32 mouse cellular contexts compared by ENCODE assay signal in the genomic region with DNA sequence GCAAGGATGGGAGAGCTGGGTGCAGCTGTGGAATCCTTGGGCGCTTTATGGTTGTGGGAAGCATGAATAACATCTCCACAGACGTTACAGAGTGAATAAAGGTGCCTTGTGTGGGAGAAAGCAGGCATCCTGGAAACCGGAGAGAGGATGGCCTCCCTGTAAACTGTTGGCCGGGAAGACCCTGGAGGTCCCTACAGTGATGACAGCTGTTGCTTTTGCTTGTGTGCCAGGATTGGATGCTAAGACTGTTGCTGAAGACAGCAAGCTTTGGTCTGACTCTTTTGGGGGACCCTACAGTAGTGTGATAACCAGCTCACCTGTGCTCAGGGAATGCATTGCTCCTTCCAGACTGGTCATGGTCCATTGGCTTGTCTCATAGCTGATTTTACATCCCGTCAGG.
"Had no signal": no experiment of that assay in that cellular context is flagged by ENCODE, and none has a peak within 500 bp of the region (broad histone marks: within the 10 kb centered on the region; RNA-seq: fewer than 3 reads in every experiment).

No protein-coding gene starts in this region.

- H3K27me3 ChIP-seq: limb, embryonic 12.5 days; limb, embryonic 13.5 days; limb, embryonic 15.5 days; liver, embryonic 13.5 days; lung, embryonic 15.5 days; midbrain, embryonic 12.5 days; midbrain, embryonic 13.5 days; midbrain, embryonic 15.5 days; neural tube, embryonic 12.5 days; neural tube, embryonic 13.5 days had no signal

- H3K4me3 ChIP-seq: limb, embryonic 10.5 days; limb, embryonic 12.5 days; limb, embryonic 13.5 days; limb, embryonic 15.5 days; liver, embryonic 12.5 days; liver, embryonic 13.5 days; liver, embryonic 15.5 days; lung, embryonic 15.5 days; megakaryocyte, embryonic 14.5 days; midbrain, embryonic 10.5 days; midbrain, embryonic 12.5 days; midbrain, embryonic 13.5 days; midbrain, embryonic 15.5 days; myocyte; neural tube, embryonic 12.5 days; neural tube, embryonic 13.5 days had no signal

- H3K4me1 ChIP-seq: liver, embryonic 15.5 days; megakaryocyte, embryonic 14.5 days; midbrain, embryonic 12.5 days; midbrain, embryonic 13.5 days; midbrain, embryonic 15.5 days had no signal

- H3K9me3 ChIP-seq: limb, embryonic 10.5 days; limb, embryonic 12.5 days; limb, embryonic 13.5 days; limb, embryonic 15.5 days; liver, embryonic 12.5 days; liver, embryonic 13.5 days; liver, embryonic 15.5 days; lung, embryonic 15.5 days; midbrain, embryonic 10.5 days; midbrain, embryonic 12.5 days; midbrain, embryonic 13.5 days; midbrain, embryonic 15.5 days; neural tube, embryonic 12.5 days; neural tube, embryonic 13.5 days had no signal

- H3K27ac ChIP-seq: limb, embryonic 10.5 days; limb, embryonic 12.5 days; limb, embryonic 13.5 days; limb, embryonic 15.5 days; liver, embryonic 12.5 days; liver, embryonic 13.5 days; liver, embryonic 14.5 days; liver, embryonic 15.5 days; lung, embryonic 15.5 days; macrophage; midbrain, embryonic 10.5 days; midbrain, embryonic 12.5 days; midbrain, embryonic 13.5 days; midbrain, embryonic 15.5 days; neural tube, embryonic 12.5 days; neural tube, embryonic 13.5 days had no signal

- DNase-seq: liver; liver, embryonic 13.5 days; liver, postnatal 0 days; lung, adult 18-20 months; lung, adult 2 months; lung, embryonic 14.5 days; lung, postnatal 10 days; lung, postnatal 14 days; lung, postnatal 36 days; lung, postnatal 4 days; midbrain, embryonic 14.5 days had no signal

- H3K9ac ChIP-seq: limb, embryonic 12.5 days; limb, embryonic 13.5 days; limb, embryonic 15.5 days; liver, embryonic 12.5 days; liver, embryonic 13.5 days; liver, embryonic 14.5 days; liver, embryonic 15.5 days; liver, postnatal 0 days; lung, embryonic 14.5 days; lung, embryonic 15.5 days; midbrain, embryonic 12.5 days; midbrain, embryonic 13.5 days; midbrain, embryonic 15.5 days; neural tube, embryonic 12.5 days; neural tube, embryonic 13.5 days had no signal

- H3K4me2 ChIP-seq: limb, embryonic 12.5 days; limb, embryonic 13.5 days; limb, embryonic 15.5 days; liver, embryonic 11.5 days; liver, embryonic 12.5 days; liver, embryonic 13.5 days; liver, embryonic 15.5 days; lung, embryonic 14.5 days; lung, embryonic 15.5 days; midbrain, embryonic 11.5 days; midbrain, embryonic 12.5 days; midbrain, embryonic 13.5 days; midbrain, embryonic 15.5 days; neural tube, embryonic 12.5 days; neural tube, embryonic 13.5 days had no signal

- H3K36me3 ChIP-seq: limb, embryonic 10.5 days; liver, embryonic 12.5 days; liver, embryonic 13.5 days; liver, embryonic 15.5 days; lung, embryonic 15.5 days; midbrain, embryonic 10.5 days; midbrain, embryonic 12.5 days; midbrain, embryonic 13.5 days; midbrain, embryonic 15.5 days; neural tube, embryonic 12.5 days; neural tube, embryonic 13.5 days had no signal

- ATAC-seq: liver, embryonic 12.5 days; liver, postnatal 0 days; lung, postnatal 0 days; midbrain, embryonic 13.5 days; midbrain, embryonic 15.5 days; midbrain, embryonic 16.5 days had no signal
